Mouse (Mus musculus): ENCODE measurements around the gene Nob1. TPM values are rescaled to one million over a fixed set of nuclear protein-coding genes. Genes with fewer than 3 reads are reported as not detected.
A peak's percentile ranks its signal among the peaks of the same experiment; 100 is the strongest.

Nob1 gene
- polyA plus RNA-seq, 1 experiment from 2014 or later, result 47.5 TPM

GRCm38 (mm10) chr8:107465332-107465990 lies 40.6 kb upstream of the Nob1 start:
- no peak overlapping the region for H3K4me3 ChIP-seq (replicated peaks; ENCODE audit: low read depth, low read length)
- 44% methylated on average over 3 of the region's 3 CpGs for WGBS
- H3K4me1 ChIP-seq (replicated peaks; ENCODE audit: insufficient read depth, low read length), result no peaks in the 10 kb centered on the region
- H3K27ac ChIP-seq, result no peak overlapping the region
- DNase-seq (ENCODE audit: low spot score), result no peak
- no peak for TF ChIP-seq CTCF (IDR thresholded peaks at IDR 0.05; ENCODE audit: low read depth)
- no peaks in the 10 kb centered on the region for H3K9me3 ChIP-seq (replicated peaks; ENCODE audit: low read length)
- no peak overlapping the region for H3K9ac ChIP-seq (ENCODE audit: low read depth, low read length)
- no peak for ATAC-seq (replicated peaks; ENCODE audit: low FRiP score, low read depth)
- H3K27me3 ChIP-seq (ENCODE audit: insufficient read depth, low read length), result no peaks in the 10 kb centered on the region
- H3K4me2 ChIP-seq (ENCODE audit: low read length), result no peak overlapping the region
- H3K36me3 ChIP-seq (ENCODE audit: insufficient read depth, low read length), result peaks cover 23% of the 10 kb centered on the region

GRCm38 (mm10) chr8:107462423-107462822 lies 37.6 kb upstream of the Nob1 start:
- Histone ChIP-seq H3K27ac (no peak overlapping the region), H3K4me1 (replicated peaks; ENCODE audit: insufficient read depth, low read length) (no peaks in the 10 kb centered on the region), H3K4me2 (ENCODE audit: low read length) (no peak overlapping the region), H3K36me3 (ENCODE audit: insufficient read depth, low read length) (peaks cover 19% of the 10 kb centered on the region), H3K9me3 (replicated peaks; ENCODE audit: low read length) (no peaks in the 10 kb centered on the region), H3K27me3 (ENCODE audit: insufficient read depth, low read length) (no peaks in the 10 kb centered on the region), H3K9ac (ENCODE audit: low read depth, low read length) (no peak overlapping the region), H3K4me3 (replicated peaks; ENCODE audit: low read depth, low read length) (no peak overlapping the region)
- DNase-seq (ENCODE audit: low spot score), result no peak
- no peak for ATAC-seq (replicated peaks; ENCODE audit: low FRiP score, low read depth)
- 91% methylated on average over 5 of the region's 5 CpGs for WGBS
- no peak for TF ChIP-seq CTCF (IDR thresholded peaks at IDR 0.05; ENCODE audit: low read depth)

GRCm38 (mm10) chr8:107458281-107458680 lies 33.4 kb upstream of the Nob1 start:
- Histone ChIP-seq H3K4me1 (replicated peaks; ENCODE audit: insufficient read depth, low read length) (no peaks in the 10 kb centered on the region), H3K27ac (no peak overlapping the region), H3K9me3 (replicated peaks; ENCODE audit: low read length) (no peaks in the 10 kb centered on the region), H3K4me2 (ENCODE audit: low read length) (no peak overlapping the region), H3K36me3 (ENCODE audit: insufficient read depth, low read length) (peaks cover 22% of the 10 kb centered on the region; the same call in 1 of the 2 replicates), H3K9ac (ENCODE audit: low read depth, low read length) (no peak overlapping the region), H3K27me3 (ENCODE audit: insufficient read depth, low read length) (no peaks in the 10 kb centered on the region), H3K4me3 (replicated peaks; ENCODE audit: low read depth, low read length) (no peak overlapping the region)
- TF ChIP-seq CTCF (IDR thresholded peaks at IDR 0.05; ENCODE audit: low read depth), result no peak
- DNase-seq (ENCODE audit: low spot score) (no peak), ATAC-seq (replicated peaks; ENCODE audit: low FRiP score, low read depth) (no peak)
- 92% methylated on average over 6 of the region's 6 CpGs for WGBS

DNA sequence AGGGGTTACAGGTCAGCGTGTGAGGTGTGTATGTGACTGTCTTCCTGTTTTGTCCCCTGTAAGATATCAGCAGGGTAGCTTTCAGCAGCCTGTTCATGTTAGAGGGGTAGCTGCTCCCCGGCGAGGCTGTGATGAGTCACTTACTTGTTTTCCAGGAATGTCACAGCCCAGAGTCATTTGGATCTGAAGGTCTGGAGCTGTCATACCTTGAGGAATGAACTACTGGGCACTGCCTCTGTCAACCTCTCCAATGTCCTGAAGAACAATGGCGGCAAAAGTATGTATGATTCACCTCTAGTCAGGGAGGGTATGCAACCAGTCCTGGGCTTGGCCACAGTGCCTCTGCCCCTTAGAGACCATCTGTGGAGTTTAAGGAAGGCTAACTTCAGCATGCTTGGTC lies 32.9 kb upstream of the Nob1 start:
- H3K9me3 ChIP-seq (replicated peaks; ENCODE audit: low read length), result no peaks in the 10 kb centered on the region
- peaks cover 23% of the 10 kb centered on the region; the same call in 1 of the 2 replicates for H3K36me3 ChIP-seq (ENCODE audit: insufficient read depth, low read length)
- no peaks in the 10 kb centered on the region for H3K27me3 ChIP-seq (ENCODE audit: insufficient read depth, low read length)
- no peaks in the 10 kb centered on the region for H3K4me1 ChIP-seq (replicated peaks; ENCODE audit: insufficient read depth, low read length)
- WGBS, result 85% methylated on average over 4 of the region's 4 CpGs
- H3K4me2 ChIP-seq (ENCODE audit: low read length), result no peak overlapping the region
- DNase-seq (ENCODE audit: low spot score) (no peak), ATAC-seq (replicated peaks; ENCODE audit: low FRiP score, low read depth) (no peak)
- H3K9ac ChIP-seq (ENCODE audit: low read depth, low read length), result no peak overlapping the region
- TF ChIP-seq CTCF (IDR thresholded peaks at IDR 0.05; ENCODE audit: low read depth), result no peak
- H3K27ac ChIP-seq, result no peak overlapping the region
- H3K4me3 ChIP-seq (replicated peaks; ENCODE audit: low read depth, low read length), result no peak overlapping the region

- no peak overlapping the region for H3K9ac ChIP-seq (ENCODE audit: low read depth, low read length)
- 4% methylated on average over 3 of the region's 3 CpGs for WGBS
- ATAC-seq (replicated peaks; ENCODE audit: low FRiP score, low read depth) (no peak), DNase-seq (ENCODE audit: low spot score) (peak; percentile 83)
- 0 out of 2 replicates have a peak, but pooled peaks cover 12% of the 10 kb centered on the region for H3K36me3 ChIP-seq (ENCODE audit: insufficient read depth, low read length)
- H3K4me3 ChIP-seq (replicated peaks; ENCODE audit: low read depth, low read length), result no peak overlapping the region
- peak; percentile 92 for TF ChIP-seq CTCF (IDR thresholded peaks at IDR 0.05; ENCODE audit: low read depth)
- no peaks in the 10 kb centered on the region for H3K4me1 ChIP-seq (replicated peaks; ENCODE audit: insufficient read depth, low read length)
- no peaks in the 10 kb centered on the region for H3K9me3 ChIP-seq (replicated peaks; ENCODE audit: low read length)
- H3K4me2 ChIP-seq (ENCODE audit: low read length), result no peak overlapping the region
- H3K27me3 ChIP-seq (ENCODE audit: insufficient read depth, low read length), result no peaks in the 10 kb centered on the region
- no peak overlapping the region for H3K27ac ChIP-seq
Observed at GRCm38 (mm10) chr8:107455268-107455667, 30.4 kb upstream of the Nob1 start.

- peak overlapping the region; percentile 68; the same call in 1 of the 2 replicates for H3K27ac ChIP-seq
- TF ChIP-seq CTCF (IDR thresholded peaks at IDR 0.05; ENCODE audit: low read depth), result no peak
Observed at GRCm38 (mm10) chr8:107453386-107453785, 28.5 kb upstream of the Nob1 start.

More at GRCm38 (mm10) chr8:107453386-107453785, 28.5 kb upstream of the Nob1 start:
- Histone ChIP-seq H3K36me3 (ENCODE audit: insufficient read depth, low read length) (0 out of 2 replicates have a peak, but pooled peaks cover 12% of the 10 kb centered on the region), H3K4me3 (replicated peaks; ENCODE audit: low read depth, low read length) (no peak overlapping the region), H3K4me1 (replicated peaks; ENCODE audit: insufficient read depth, low read length) (0 out of 2 replicates have a peak, but pooled peaks cover 3% of the 10 kb centered on the region), H3K4me2 (ENCODE audit: low read length) (no peak overlapping the region), H3K27me3 (ENCODE audit: insufficient read depth, low read length) (no peaks in the 10 kb centered on the region), H3K9ac (ENCODE audit: low read depth, low read length) (no peak overlapping the region), H3K9me3 (replicated peaks; ENCODE audit: low read length) (no peaks in the 10 kb centered on the region)
- 80% methylated on average over 11 of the region's 11 CpGs for WGBS
- DNase-seq (ENCODE audit: low spot score) (peak; percentile 9), ATAC-seq (replicated peaks; ENCODE audit: low FRiP score, low read depth) (0 out of 2 replicates have a peak, but pooled peaks have one; percentile 64)
